Mouse (Mus musculus): ENCODE results near the gene Tnrc6b.
A peak's percentile ranks its signal among the peaks of the same experiment; 100 is the strongest.
"Not testable (repeated sequence)": the region's sequence is repeated elsewhere in the genome, so short reads cannot be mapped to it uniquely, and the experiment has no call there.

Gene Tnrc6b

DNA sequence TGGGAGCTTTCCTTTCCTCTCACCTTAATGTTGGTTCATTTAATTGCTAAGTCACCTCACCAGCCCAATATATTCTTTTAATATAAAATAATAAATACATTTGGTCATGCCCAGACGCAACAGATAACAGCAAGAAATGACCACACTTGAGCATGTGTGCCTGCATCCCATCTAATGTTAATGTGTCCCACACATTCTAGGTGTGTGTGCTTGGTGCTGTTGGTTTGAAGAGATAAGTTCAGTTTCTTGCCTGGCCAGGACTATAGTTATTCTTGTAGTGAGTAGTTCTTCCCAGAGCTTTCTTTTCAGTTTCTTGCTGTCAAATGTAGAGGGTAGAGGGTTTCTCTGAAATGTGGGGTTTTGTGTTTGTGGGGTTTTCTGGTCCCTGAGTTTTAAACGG is 133.8 kb downstream of the Tnrc6b start:
- DNase-seq (ENCODE audit: low read depth, low spot score): no peak

DNA sequence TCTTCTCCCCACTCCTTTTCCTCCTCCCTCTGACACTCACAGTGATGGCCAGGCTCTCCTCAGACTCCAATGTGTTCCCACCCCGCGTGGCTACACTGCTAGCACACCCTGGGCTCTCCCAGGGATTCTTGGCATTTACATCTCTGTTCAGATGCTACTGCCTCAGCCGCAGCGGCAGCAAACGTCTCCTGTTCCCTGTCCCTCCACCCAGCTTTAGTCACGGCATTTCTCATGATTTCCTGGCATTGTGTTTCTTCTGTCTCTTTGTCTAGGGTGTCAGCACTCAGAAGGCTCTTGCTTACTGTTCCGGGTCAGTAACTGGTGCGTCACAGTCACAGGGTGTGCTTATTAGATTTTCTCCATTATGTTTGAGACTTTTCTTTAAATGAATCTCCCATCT is 138.9 kb downstream of the Tnrc6b start:
- DNase-seq (ENCODE audit: low read depth, low spot score): no peak

DNA sequence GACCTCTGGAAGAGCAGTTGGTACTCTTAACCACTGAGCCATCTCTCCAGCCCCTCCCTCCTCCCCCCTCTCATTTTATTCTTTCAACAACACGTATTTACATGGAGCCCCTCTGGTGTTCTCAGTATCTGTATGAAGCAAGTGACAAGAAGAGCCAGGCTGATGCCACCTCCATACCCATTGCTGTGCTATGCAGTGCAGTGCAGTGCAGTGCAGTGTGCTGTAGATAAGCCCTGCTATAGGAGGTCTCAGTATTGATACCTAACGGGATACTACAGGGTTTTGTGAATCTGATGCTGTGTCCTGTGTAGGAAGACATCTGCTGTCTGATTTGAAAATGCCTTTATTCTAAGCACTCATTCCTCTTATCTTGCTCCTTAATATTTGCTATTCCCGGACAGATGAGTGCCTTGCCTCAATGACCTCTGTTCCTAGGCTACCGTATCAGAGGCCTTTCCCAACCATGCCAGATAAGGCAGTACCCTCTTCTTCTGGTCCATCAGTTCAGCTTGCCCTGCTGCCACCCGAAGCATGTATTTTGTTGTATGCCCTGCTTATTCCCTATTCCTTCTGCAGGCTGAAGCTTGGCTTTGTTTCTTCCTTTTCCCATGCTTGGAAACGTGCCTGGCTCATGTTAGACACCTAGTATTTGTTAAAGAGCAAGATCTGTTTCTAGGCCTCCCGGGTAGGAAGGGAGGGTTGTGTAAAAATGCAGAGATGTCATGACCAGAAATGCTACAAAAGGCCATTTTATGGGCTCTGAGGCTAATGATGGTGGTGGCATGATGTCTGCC is 139.8 kb downstream of the Tnrc6b start:
- no peak for DNase-seq (ENCODE audit: low read depth, low spot score)

DNA sequence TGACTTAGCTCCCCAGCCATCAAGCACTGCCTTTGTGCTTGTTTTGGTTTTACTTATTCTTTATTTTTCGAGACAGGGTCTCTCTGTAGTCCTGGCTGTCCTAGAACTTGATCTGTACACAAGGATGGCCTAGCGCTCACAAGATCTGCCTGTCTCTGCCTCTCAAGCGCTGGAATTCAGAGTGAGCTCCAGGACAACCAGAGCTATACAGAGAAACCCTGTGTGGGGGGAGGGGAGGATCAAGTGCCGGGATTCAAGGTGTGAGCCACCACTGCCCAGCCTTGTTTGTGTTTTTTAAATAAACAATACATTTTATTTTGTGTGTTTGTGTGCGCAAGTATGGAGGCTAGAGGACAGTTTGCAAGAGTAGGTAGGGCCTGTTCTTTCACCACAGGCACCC is 141.0 kb downstream of the Tnrc6b start:
- DNase-seq (ENCODE audit: low read depth, low spot score): no peak

DNA sequence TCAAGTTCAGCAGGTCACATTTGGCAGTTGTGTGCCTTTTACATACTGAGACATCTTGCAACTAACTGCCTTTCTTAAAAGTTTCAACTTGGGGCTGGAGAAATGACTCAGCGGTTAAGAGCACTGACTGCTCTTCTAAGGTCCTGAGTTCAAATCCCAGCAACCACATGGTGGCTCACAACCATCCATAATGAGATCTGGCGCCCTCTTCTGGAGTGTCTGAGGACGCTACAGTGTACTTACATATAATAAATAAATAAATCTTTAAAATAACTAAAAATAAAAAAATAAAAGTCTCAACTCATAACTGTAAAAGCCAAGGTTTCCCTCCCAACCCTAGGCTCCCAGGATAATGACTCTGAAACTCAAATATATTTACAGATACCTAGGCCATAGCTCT is 141.4 kb downstream of the Tnrc6b start:
- DNase-seq (ENCODE audit: low read depth, low spot score): not testable (repeated sequence)

DNA sequence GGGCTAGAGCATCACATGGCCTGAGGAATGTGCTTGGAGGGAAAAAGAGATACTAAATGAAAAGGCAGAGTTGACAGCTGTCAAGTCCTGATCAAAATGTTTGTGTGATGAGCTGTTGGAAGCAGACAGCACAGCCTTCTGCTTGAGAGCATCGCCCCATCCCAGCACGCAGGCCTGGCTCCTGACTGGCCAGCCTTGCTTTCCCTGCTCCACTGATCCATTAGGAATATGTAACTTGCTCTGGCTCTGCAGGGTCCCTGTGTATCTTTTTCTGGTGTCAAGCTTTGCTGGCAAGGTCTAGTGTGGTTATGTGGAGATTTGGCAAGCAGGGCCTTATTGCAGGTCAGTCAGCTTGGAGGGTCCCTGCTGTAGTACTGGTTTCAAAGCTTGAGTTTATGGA is 148.3 kb downstream of the Tnrc6b start:
- no peak for DNase-seq (ENCODE audit: low read depth, low spot score)

DNA sequence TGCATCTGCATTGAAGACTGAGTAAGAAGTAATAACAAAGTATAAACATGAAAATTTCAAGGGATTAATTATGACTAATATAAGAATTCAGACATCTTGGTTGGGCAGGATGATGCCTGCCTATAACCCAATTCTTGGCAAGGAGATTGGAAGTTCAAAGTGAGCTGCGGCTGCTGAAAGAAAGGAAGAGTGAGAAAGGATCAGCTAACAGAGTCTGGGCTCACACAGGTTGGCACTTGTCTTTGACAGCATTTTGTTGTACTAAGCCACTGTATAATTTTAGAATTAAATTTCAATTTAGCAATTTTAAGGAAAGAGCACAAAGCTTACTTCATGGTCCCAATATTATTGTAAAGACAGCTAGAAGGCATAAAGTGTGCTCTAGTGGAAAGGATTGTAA is 150.2 kb downstream of the Tnrc6b start:
- no peak for DNase-seq (ENCODE audit: low read depth, low spot score)

DNA sequence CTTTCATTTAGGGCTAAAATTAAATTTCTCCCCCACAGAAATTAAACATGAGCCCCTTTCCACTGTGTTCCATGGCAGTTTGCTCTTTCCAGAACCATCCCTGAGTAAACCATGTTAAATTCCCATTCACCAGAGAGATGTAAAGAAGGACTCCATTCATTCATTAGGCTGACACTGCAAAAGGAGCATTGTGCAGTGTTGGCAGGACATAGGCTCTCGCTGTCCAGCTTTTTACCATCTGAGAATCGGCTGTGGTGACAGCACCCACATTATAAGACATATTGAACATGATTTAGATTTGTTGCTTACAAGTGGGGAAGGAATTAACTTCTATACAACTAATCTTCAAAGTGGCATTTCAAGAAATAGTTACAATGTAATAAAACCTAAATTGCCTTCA is 150.9 kb downstream of the Tnrc6b start:
- DNase-seq (ENCODE audit: low read depth, low spot score): no peak

DNA sequence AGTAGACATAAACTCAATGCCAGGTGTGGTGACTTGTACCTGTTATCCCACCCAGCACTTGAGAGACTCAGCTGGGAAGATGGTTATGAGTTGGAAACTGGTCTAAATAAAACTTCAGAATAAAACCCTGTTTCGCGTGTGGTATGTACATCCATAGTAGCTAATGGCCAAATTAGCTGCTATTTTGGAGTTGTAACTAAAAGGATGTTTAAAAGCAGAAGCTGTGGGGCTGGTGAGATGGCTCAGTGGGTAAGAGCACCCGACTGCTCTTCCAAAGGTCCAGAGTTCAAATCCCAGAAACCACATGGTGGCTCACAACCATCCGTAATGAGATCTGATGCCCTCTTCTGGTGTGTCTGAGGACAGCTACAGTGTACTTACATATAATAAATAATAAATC is 157.5 kb downstream of the Tnrc6b start:
- not testable (repeated sequence) for DNase-seq (ENCODE audit: low read depth, low spot score)

DNA sequence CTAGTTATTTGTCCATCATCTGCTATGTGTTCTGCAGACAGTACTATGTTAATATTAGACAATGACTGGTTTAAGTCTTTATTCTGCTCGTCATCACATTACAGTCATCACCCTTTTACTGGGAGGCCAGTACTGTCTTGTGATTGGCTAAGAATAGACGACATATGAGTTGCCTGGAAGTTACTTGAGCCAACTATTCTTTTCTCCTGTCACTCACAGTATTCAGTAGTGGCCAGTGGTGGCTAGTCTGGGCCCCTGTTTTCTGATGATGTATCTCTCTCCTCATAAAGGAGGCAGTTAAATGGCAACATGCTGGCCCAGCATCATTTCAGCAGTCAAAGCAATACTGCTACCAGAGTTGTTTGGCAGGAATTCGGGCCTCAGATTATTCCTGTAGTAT is 163.6 kb downstream of the Tnrc6b start:
- no peak for DNase-seq (ENCODE audit: low read depth, low spot score)

DNA sequence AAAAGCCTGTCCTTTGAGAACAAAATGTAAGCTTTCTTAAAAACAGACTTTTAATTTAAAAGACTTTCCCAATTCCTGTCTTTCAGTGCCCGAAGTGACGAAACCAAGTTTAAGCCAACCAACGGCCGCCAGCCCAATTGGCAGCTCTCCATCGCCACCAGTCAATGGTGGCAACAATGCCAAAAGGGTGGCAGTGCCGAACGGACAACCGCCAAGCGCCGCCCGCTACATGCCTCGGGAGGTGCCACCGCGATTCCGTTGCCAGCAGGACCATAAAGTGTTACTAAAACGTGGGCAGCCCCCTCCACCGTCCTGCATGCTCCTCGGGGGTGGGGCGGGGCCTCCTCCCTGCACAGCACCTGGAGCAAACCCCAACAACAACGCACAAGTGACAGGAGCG is 165.1 kb downstream of the Tnrc6b start:
- DNase-seq (ENCODE audit: low read depth, low spot score): no peak

DNA sequence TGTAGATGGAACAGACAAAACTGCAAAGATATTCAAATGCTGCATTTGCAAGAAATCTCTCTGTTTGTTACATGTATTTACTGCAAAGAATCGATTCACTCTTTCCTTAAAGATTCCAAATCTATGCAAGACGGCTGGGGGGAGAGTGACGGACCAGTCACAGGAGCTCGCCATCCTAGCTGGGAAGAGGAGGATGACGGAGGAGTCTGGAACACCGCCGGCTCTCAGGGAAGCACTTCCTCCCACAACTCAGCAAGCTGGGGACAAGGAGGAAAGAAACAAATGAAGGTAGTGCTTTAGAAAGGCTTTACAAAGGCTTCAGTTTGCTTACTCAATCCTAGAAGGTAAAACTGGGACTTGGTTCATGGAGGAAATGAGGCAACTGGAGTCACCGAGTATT is 173.0 kb downstream of the Tnrc6b start:
- no peak for DNase-seq (ENCODE audit: low read depth, low spot score)

DNA sequence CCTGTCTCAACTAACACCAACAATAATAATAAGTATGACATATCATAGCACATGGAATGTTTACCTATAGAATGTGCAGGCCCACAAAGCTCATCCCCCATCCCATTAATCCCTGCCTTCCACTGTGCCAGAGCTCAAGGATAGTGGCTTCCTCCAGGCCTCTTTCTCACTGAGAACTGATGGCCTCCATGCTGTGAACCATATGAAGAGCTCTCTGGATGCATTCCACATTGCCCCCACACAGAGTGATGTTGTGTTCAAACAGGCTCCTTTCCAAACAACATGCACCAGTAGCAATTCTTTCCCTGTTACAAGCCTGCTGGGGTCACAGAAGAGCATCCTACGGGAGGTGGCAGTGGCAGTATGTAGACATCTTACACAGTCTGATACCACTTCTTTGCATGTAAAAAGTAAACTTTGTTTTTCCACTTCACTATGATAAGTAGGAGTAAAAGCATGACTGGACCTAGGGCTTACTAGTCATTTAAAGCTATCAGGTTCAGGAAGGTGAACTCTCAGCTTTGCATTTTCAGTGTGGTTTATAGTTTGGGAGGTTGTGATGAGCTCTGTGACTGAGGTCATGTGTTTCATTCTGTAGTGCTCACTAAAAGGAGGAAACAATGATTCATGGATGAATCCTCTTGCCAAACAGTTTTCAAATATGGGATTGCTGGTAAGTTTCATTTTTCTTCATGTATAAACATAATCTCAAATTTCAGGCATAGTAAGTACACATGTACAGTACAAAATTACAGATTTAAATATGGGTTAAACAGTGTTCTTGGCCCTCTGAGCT is 175.4 kb downstream of the Tnrc6b start:
- peak; percentile 71 for DNase-seq (ENCODE audit: low read depth, low spot score)

DNA sequence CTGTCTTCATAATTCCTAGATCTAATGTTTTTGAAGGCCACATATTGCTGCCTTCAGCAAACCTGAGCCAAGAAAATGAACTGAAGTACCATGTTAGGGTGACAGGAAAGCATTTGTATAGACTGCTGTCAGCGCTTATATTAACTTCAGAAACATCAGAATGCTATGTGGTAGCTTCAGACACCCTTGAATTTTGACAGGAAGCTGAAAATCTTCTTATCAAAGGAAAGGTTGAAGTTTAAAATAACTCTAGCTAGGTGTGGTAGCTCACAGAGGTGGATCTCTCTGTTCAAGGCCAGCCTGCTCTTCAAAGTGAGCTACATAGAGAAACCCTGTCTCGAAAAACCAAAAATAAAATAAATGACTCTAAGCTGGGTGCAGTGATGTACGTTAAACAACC is 181.2 kb downstream of the Tnrc6b start:
- DNase-seq (ENCODE audit: low read depth, low spot score): no peak

DNA sequence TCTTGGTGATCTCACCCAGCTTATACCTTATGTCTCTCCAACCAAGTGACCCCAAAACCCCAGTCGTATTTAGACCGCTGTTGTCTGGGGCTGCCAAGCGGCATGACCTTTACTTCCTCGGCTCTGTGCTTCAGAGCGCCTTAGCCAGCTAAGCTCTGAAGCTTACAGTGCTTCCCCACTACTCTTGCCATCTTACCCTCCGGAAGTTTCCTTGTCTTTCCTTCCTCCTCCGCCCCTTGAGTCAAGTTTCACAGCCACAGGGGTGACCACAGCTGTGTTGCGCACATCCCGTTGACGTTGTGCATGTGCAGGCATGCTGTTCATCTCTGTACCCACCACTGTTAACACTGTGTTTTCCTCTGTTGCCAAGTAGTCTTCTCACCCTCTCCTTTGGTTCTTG is 185.6 kb downstream of the Tnrc6b start:
- DNase-seq (ENCODE audit: low read depth, low spot score): no peak

DNA sequence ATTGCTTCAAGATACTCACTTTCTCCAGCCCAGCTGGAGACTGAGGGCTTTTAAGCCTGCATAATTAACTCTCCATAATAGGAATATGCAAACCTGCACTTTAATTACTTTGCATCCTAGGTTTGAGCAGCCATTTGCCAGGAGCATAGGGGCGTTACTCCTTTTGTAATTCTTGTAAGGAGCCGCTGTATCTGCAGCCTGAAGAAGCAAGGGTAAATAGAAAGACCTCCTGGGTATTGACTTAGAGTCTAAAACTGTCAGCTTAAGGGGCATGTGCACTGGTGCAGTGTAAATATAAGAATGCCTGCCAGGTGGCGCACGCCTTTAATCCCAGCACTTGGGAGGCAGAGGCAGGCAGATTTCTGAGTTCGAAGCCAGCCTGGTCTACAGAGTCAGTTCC is 186.8 kb downstream of the Tnrc6b start:
- DNase-seq (ENCODE audit: low read depth, low spot score): no peak

DNA sequence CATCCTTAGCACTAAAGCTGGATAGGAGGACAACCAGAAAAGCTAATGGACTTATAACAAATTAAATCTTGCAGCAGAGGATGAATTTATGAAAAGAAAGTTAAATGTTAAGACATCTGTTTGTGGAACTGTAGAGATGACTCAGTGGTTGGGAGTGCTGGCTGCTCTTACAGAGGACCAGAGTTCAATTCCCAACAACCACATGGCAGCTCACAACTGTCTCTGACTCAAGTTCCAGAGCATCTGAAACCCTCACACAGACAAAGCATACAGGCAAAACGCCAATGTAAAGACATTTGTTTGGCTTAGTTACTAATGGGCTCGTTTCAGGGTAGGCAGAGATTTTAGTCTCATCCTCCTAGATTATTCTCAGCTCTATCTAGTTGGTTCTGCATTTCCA is 188.7 kb downstream of the Tnrc6b start:
- peak; percentile 78 for DNase-seq (ENCODE audit: low read depth, low spot score)

DNA sequence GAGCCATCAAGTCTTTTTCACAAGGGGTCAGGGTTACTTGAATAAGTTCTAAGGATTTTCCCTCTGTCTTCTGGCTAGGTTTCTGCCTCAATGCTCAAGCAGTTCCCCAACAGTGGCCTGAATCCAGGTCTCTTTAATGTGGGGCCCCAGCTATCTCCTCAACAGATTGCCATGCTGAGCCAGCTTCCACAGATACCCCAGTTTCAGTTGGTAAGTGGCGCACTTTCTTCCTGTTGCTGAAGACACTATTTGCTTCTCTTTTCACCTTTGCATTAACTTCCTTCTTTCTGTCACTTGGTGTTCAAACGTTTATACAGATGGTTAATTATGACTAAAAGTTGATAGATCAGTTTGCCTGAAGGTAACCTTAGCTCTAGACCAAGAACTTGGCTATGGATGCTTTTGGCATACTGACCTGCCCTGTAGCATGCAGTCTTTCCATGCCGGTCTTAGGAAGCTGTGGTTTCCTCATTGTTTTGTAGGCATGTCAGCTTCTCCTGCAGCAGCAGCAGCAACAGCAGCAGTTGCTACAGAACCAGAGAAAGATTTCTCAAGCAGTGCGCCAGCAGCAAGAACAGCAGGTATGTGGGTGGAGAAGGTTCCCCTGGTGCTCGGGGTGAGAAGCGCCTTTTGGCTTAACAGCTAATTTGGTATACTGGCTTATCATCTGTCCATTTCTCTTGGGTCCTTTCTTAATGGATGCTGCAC is 190.8 kb downstream of the Tnrc6b start:
- no peak for DNase-seq (ENCODE audit: low read depth, low spot score)

DNA sequence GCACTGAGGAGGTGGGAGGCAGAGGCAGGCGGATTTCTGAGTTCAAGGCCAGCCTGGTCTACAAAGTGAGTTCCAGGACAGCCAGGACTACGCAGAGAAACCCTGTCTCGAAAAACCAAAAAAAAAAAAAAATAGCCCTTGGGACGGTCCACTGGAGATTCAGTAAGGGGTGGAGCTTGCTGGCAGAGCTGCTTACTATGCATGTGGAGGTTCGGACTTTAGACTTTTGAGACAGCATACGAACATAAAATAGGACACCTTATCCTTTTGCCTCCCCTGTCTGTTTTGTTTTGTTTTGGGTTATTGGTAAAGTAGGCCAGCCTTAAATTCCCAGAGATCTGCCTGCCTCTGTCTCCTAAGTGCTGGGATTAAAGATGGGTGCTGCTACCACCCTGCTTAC is 193.7 kb downstream of the Tnrc6b start:
- DNase-seq (ENCODE audit: low read depth, low spot score): not testable (repeated sequence)

DNA sequence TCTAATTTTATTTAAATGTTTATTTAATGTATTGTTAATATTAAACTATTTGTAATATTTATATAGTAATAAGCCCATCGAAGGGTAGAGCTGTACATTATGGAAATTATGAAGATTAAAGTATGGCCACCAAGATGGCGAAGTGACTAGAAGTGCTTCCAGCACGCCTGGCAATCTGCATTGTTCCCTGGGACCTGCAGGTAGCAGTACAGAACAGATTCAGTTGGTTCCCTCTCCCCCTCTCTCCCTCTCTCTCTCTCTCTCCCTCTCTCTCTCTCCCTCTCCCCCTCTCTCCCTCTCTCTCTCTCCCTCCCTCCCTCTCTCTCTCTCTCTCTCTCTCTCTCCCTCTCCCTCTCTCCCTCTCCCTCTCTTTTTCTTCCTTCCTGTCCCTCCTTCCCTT is 199.1 kb downstream of the Tnrc6b start:
- no peak for DNase-seq (ENCODE audit: low read depth, low spot score)

DNA sequence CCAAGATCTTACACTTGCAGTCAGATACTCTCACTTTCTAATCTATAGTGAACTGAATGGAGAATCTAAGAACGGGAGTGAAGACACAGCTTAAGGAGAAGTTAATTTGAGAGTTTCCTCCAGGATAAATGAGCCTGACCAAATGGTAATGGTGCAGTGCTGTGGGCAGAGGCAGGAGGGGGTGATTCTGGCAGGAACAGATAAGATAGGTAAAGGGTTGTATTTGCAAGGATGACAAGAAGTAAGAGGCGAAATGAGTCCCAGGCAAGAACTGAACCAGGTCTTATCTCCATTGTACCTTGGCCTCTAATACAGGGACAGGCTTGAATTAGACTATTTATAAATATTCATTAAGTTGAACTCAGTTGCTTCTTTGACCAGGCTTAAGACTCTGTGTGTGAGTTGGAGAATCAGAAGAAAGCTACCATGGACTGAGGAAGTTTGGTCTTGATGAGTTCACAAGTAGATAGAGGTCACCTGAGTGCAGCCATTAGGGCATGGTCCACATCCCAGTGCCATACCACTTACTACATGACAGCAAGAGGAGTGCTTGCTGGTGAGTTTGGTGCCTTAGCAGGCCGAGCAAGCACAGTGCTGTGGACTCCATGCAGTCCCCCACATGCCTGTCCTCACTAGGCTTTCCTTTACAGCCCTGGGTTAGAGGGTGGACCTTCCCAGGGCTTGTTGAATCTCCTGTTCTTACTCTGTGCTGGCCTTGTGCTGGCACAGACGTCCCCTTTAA is 199.8 kb downstream of the Tnrc6b start:
- DNase-seq (ENCODE audit: low read depth, low spot score): no peak

DNA sequence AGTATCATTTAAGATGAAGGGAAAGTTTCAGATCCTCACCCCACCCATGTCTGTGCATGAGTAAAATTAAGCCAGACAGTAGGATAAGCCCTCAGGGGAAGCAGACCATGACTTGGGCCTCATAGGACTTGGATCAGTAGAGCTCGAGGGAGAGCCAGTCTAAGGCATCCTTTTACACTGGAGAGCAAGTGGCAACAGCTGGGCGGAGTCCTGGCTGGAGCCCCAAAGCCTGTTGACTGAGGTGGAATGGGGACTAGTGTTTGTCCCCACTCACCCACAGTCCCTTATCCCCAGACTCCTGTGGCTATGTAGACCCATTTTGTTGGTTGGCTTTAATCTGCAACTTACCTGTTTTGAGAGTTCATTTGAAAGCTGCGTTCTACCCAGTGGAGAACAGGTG is 201.1 kb downstream of the Tnrc6b start:
- no peak for DNase-seq (ENCODE audit: low read depth, low spot score)

Measured in 3T3-L1 (cell line).